Mouse (Mus musculus) small intestine, adult 2 months (tissue): ENCODE results near the gene Npm3.

ENCODE experiments used
- CTCF ChIP-seq: fragments of 200-500 bp; IDR thresholded peaks from 2 replicates; pipeline ENCODE4 v1.5.1; 2012; ENCODE audit warnings: low read depth, mild to moderate bottlenecking, control low read depth, inconsistent platforms, low read length, moderate library complexity, mixed read lengths; ENCODE audit not compliant: insufficient replicate concordance, insufficient read length; ENCODE audit errors: extremely low read depth
- POLR2A ChIP-seq: fragments of 200-500 bp; IDR thresholded peaks from 2 replicates; pipeline ENCODE4 v1.6.1; 2012; ENCODE audit warnings: low read depth, mild to moderate bottlenecking, control low read depth, inconsistent platforms, low read length, moderate library complexity

DNA sequence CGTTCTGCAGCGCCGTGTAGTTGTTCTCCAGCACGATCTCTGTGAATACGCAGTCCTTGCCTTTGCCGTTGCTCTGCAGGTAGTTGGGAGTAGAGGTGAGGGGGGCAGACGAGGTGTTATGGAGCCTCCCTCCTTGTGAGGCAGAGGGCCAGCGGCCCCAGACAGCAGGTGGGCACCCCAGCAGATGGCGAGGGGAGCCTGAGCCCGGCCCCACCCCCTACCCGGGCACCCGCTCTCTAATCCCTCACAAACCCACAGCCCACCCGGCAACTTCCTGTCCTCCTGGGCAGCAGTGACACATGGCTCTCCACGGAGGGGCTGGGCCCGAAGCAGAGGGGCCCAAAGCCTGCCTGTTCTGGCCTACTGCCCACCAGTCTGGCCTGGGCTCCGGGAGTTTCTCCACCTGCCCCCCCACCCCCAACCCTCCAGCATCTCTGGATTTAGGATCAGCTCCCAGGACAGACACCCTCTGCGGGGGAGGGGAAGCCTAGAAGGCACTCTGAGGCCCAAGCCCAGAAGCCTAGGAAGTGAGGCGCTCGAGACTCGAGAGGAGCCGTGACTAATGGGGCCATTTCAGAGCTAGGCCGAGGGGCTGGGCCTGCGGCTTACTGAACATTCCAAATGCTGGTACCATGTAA lies 12.1 kb downstream of the Npm3 start:
- TF ChIP-seq POLR2A, result no peak
- no peak for TF ChIP-seq CTCF
